Mouse (Mus musculus) layer of hippocampus, postnatal 25 days (tissue): Measurements from ENCODE around the gene Phip. TPM values are rescaled to one million over a fixed set of nuclear protein-coding genes. Genes with fewer than 3 reads are reported as not detected.

Experiments
- DNase-seq, 2 experiments: peaks; one replicate each; pipeline ENCODE4 v3.0.0; 2022; ENCODE audit warnings: mixed read lengths in 2 of 2, low spot score in 1 of 2; ENCODE audit errors: extremely low spot score in 1 of 2
- total RNA-seq, 2 experiments: library from RNA; stranded (reverse); gene quantifications; 2 replicates each; pipeline ENCODE4 v1.2.3; 2021

Phip gene
- total RNA-seq, 2 experiments from 2014 or later, result 53.2 to 69.8 TPM

- no peak for DNase-seq
Observed at GRCm38 (mm10) chr9:82884177-82884576, 91.1 kb downstream of the Phip start.

DNA sequence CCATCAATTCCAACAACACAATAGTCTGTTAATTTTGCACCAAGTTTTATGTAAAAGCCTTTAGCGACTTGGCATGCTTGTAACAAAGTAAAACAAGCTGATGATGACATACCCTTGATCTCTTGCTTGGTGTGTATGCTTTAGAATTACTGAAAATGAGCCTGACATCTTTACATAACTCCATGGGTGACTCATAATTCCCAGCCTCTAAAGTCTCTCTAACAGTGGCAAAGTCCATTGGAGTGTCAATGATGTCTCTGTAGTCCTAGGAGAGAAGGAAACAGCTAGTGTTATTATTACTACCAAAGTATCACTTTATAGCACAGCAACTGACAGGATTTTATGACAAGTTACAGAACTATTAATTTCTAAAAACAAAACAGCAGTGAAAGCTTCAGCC, 98.2 kb downstream of the Phip start:
- no peak for DNase-seq

GRCm38 (mm10) chr9:82867698-82868097, 107.6 kb downstream of the Phip start:
- DNase-seq, result no peak

DNA sequence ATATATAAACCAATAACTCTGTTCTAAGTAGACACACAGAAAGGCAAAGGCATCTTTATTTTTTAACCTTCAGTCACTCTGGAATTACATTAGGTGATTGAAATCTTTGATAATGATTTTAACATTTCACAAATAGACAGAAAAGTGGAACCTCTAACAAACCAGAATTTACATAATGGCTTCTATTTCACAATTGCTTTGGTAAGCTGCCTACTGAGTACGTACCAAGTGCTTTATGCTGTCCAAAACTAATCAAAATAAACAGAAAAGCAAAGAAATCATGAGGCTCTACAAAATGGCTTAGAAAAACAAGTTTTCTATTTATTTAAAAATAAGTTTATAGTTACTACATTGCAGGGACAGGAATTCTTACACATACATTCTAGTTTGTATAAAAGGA, 109.2 kb downstream of the Phip start:
- no peak for DNase-seq

DNA sequence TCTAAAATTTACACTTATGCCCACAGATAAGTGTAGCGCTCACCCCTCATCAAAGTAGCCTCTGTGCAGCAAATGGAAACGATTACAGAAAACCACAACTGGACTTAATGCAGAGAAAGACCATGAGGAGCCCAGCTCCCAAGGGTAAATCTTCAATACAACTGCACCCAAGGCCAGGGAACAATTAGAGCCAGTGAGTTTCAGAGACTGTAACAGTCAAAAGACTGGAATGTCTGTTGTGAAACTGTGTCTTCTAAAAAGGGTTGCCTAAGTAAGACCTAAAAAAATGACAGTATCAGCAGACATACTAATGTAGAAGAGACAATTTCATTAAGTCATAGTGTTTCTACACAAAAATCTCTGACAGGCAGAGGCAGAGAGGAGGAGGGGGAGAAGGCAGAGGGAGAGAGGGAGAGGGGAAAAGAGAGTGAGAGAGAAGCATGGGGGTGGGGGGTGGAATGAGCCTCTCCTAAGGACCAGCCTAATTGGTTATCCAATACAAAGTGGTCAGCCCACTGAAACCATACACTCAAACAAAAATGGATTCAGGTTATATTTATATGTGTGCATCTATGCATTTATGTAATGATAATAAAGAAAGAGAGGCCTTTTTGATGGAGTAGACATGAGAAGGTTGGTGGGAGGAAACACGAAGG, 113.4 kb downstream of the Phip start:
- no peak for DNase-seq

- no peak for DNase-seq
Observed at GRCm38 (mm10) chr9:82861316-82861715, 114.0 kb downstream of the Phip start.

DNA sequence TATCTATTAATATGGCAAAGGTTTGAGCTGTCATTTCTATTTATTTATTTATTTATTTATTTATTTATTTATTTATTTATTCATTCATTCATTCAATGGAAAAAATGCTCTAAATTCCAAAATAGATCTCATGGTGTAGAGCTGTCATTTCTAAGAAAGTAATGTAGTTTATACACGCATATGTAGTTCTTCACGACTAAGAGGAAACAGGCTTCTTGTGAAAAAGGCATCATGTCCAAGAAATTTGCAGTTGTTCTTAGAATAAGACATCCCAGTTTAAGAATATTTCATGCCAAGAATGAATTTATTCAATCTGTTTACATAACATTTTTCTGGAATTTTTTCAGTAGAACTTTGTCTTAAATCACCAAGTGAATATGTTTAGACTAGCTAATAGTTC, 114.5 kb downstream of the Phip start:
- no peak for DNase-seq

DNA sequence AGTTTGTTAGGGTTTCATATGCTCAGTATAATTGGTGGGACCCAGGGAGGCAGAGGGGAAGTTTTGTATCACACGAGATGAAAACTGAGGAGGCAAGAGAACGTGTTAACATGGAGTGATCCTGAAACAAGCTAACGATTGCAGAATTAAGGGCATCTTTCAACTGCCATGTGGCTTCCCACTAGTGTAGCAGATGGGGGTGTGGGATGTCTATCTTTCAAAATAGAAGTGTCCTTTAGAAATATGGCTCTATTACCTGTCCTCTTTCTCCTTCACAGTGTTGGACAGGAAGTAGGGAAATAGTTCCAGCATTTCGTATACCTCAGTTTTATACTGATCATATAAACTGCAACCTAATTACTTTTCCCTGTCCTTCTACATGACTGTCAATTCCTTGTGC, 119.1 kb downstream of the Phip start:
- DNase-seq, result no peak

GRCm38 (mm10) chr9:82854973-82855614, 120.2 kb downstream of the Phip start:
- DNase-seq, result no peak

- no peak for DNase-seq
Observed at GRCm38 (mm10) chr9:82854040-82854439, 121.3 kb downstream of the Phip start.

DNA sequence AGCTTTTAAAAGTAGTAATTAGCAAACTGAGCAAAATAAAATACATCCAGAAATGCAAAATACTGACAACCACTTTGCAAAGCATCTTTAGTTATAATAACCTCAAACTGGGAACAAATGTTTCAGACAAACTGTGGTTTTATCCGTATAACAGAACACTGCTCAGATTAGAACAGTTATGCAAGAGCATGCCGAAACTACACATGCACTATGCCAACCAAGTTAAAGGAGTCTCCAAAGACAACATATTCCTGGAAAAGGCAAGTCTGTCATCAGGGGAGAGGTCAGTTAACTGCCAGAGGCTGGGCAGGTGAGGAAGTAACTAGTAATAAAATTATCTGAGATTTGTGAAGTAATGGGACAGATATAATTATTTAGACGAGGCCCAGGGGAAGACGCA, 132.6 kb downstream of the Phip start:
- no peak for DNase-seq

DNA sequence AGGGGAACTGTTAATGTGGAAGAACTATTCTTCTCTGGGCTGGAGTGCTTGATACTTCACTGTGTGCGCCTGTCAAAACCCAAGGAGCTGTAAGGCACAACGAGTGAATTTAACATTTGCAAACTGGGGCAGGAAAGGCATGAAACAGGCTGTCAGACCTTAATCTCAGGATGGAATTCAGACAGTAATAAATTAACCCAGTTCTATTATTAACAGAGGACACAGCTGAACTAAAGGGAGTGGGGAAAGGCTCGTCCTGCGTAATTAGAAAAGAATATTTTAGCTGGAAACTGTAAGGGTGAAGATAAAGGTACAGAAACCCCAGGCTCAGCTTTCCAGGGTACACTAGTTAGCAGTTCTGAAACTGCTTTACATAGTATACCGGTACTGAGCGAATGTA, 139.4 kb downstream of the Phip start:
- no peak for DNase-seq

DNA sequence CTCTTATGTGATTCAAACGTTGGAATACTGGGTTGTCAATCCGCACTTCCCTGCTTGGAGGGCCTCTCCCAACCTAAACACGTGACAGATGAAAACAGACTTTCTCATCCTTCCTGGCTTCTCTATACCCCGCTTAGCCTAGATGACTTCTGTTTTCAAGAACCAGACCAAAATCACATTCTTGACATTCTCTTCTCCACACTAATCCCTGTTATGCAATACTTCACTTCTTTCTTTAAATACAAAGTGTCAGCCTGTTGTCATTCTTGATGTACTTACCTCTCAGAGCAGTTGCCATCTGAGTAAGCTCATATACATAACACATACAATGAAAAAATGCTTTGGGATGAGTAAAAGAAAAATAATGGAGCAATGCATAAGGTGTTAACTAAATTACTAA, 143.4 kb downstream of the Phip start:
- no peak for DNase-seq

DNA sequence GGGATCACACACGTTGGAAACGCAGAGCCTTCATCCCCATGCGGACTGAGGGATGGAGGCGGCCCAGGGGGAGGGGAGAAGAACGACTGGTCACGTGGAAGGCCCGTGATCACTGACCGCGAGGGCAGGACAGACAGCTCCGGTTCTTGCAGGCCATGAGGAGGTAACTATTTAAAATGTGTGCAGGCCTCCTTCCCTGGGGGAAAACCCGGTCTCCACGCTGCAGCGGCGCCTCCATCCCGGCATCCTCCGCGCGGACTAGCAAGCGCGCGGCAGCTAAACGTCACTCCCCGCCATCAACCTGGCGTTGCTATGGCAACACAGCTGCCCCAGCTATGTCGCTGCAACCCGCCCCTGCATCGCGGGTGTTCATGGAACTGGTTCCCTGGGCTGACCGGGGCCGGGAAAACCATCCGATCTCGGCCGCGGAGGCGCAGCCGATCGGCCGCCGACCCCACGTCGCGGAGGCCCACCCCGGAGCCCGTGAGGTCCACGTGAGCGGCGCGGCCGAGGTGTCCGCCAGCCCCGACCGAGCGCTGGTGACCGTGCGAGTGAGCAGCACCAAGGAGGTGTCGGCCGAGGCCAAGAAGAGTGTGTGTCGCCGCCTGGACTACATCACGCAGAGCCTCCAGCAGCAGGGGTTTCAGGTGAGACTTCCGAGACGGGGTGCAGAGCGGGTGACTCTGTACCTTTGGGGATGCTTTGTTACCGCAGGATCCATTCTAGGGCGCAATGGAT, 145.5 kb downstream of the Phip start:
- DNase-seq, result peak; percentile 80 to 86

DNA sequence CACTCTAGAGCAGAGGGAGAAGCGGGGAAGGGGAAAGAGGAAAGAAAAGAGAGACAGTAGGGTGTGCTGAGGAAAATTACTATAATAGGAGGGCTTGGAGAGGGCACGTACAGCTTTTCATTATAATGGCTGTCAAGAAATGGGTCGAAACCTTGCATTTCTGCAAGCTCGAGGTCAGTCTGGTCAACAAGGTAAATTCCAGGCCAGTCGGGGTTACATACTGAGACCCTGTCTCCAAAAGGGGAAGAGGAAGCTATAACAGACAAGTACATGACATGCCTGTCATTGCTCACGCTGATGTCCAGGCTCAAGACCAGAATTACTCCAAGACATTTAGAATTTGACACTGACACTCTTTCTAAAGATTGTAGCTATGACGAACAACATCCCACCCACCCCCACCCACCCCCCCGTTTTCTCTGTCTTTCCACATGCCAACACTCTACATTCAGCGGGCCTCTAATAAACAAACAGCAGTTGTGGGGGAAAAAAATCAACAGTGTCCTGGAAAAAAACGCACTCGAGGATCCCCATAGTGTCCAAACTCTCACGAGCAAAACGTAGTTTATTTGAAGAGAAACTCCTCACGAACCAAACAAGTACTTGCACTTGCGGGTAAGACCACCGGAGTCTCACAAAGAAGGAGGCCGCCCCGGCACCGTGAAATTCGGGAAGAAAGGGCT, 146.2 kb downstream of the Phip start, which contains the start of gene Irak1bp1:
Gene Irak1bp1, plus strand, starts transcription at position 534 of the 683 bp plus-strand sequence.
- no peak for DNase-seq

DNA sequence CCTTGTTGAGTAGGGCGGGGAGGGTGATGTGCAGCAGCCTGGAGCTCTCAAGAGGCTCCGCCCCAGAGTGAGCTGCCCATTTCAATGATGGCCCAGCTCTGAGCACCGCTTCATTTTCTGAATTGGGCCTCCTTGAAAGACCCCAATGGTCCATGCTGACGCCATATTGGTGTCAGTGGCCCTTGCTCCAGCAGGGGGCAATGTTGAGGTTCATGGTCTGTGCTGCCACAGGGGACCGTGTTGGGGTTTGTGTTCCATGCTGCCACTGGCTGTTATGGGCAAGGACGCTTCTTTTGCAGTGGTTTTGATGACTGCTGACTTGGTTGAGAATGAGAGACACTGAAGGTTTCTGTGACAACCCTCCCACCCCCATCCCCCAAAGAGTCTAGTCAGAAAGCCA, 148.9 kb downstream of the Phip start:
- no peak for DNase-seq

Other genes starting within 250 kb of the Phip start
- gene Irak1bp1, start 146.0 kb downstream of the Phip start, total RNA-seq, result 10 to 100 TPM; 21.9 to 24.5 TPM
- 100 to 1,000 TPM in 1 of 2 experiments, 10 to 100 TPM in 1; 88.5 to 103 TPM for gene Hmgn3, start 171.2 kb upstream of the Phip start, total RNA-seq